Mouse (Mus musculus): ENCODE results near the gene 1700010B08Rik. TPM values are rescaled to one million over a fixed set of nuclear protein-coding genes. Genes with fewer than 3 reads are reported as not detected.

The 1700010B08Rik gene
- total RNA-seq, 2 experiments from 2014 or later, result not detected

- DNase-seq (ENCODE audit: low spot score in 2 of 2), result no peak
Observed at GRCm38 (mm10) chr2:173769183-173769582, 50.0 kb downstream of the 1700010B08Rik start.

GRCm38 (mm10) chr2:173770620-173771019 lies 51.4 kb downstream of the 1700010B08Rik start:
- DNase-seq (ENCODE audit: low spot score in 2 of 2), result no peak

Small RNA genes within 50 kb of the gene (microRNA-seq; reads per million reads assigned to microRNA genes)
- gene Mir6340, result 0 reads per million in 2 experiments

Other genes with a start within 250 kb of the 1700010B08Rik start
- gene 1700021F07Rik, start 196.8 kb upstream of the 1700010B08Rik start, total RNA-seq (2021), result not detected
- gene Ankrd60, start 141.1 kb upstream of the 1700010B08Rik start, total RNA-seq (2021), result not detected
- gene Rab22a, start 59.7 kb upstream of the 1700010B08Rik start, total RNA-seq (2021), result 10 to 100 TPM; 24.4 to 25.6 TPM
- gene Vapb, start 18.1 kb downstream of the 1700010B08Rik start, total RNA-seq (2021), result 100 to 1,000 TPM; 105 to 110 TPM

Measured in layer of hippocampus, postnatal 14 days (tissue).